Mouse (Mus musculus) stomach, postnatal 0 days (tissue): Measurements from ENCODE around the gene Hoxb7. TPM values are rescaled to one million over a fixed set of nuclear protein-coding genes. Genes with fewer than 3 reads are reported as not detected.

Source experiments
- ATAC-seq: fragments of 200-750 bp; cut with Nextera tagmentation; 2 replicates; pipeline ENCODE4 v1.8.0; 2017; ENCODE audit not compliant: low FRiP score, low TSS enrichment
- DNase-seq: peaks from one replicate; pipeline ENCODE4 v3.0.0-alpha.2; 2016; ENCODE audit warnings: low spot score
- H3K27ac ChIP-seq: fragments of 300-500 bp; sonication (generic); replicated peaks from 2 replicates; pipeline ENCODE4 v1.5.1; 2014; ENCODE audit warnings: mild to moderate bottlenecking, control low read depth
- H3K27me3 ChIP-seq: fragments of 300-500 bp; sonication (generic); 2 replicates; pipeline ENCODE4 v1.6.1; 2014; ENCODE audit warnings: low read length; ENCODE audit not compliant: control insufficient read depth, insufficient read depth
- H3K36me3 ChIP-seq: fragments of 300-500 bp; sonication (generic); 2 replicates; pipeline ENCODE4 v1.6.1; 2014; ENCODE audit warnings: low read length, mixed read lengths; ENCODE audit not compliant: control insufficient read depth, insufficient read depth
- H3K4me1 ChIP-seq: fragments of 300-500 bp; sonication (generic); replicated peaks from 2 replicates; pipeline ENCODE4 v1.6.1; 2014; ENCODE audit warnings: antibody characterized with exemption; ENCODE audit not compliant: control insufficient read depth, insufficient read depth
- H3K4me2 ChIP-seq: fragments of 300-500 bp; sonication (generic); replicated peaks from 2 replicates; pipeline ENCODE4 v1.6.1; 2014; ENCODE audit warnings: low read depth, mild to moderate bottlenecking, control low read depth, moderate library complexity
- H3K4me3 ChIP-seq: fragments of 300-500 bp; sonication (generic); 2 replicates; pipeline ENCODE4 v1.5.1; 2014; ENCODE audit warnings: low read depth, low read length, control low read depth
- H3K9ac ChIP-seq: fragments of 300-500 bp; sonication (generic); 2 replicates; pipeline ENCODE4 v1.6.1; 2014; ENCODE audit warnings: mild to moderate bottlenecking, low read length, control low read depth, mixed read lengths
- H3K9me3 ChIP-seq: fragments of 300-500 bp; sonication (generic); 2 replicates; pipeline ENCODE4 v1.6.1; 2016; ENCODE audit warnings: low read length; ENCODE audit not compliant: control insufficient read depth
- CTCF ChIP-seq: IDR thresholded peaks from 2 replicates; pipeline ENCODE4 v1.5.1; 2016; ENCODE audit warnings: antibody characterized with exemption, low read depth, mild to moderate bottlenecking, moderate library complexity
- EP300 ChIP-seq: optimal IDR thresholded peaks from 2 replicates; pipeline ENCODE3; 2016; ENCODE audit warnings: antibody characterized with exemption
- WGBS: fragments of 180-500 bp; shearing (Covaris S2); extraction: QIAGEN DNeasy Blood & Tissue Kit; methylation state at CpG from one replicate; pipeline ENCODE4 v1.1.7; 2014; 5-methylcytosine and 5-hydroxymethylcytosine counted together
- polyA plus RNA-seq: library from polyadenylated mRNA; unstranded; fragments of >200 nt; fragmentation: Nextera tagmentation; extraction: Ambion mirVana; gene quantifications from 2 replicates; pipeline ENCODE4 v1.2.1, GENCODE M21; 2015

The Hoxb7 gene
- polyA plus RNA-seq, 1 experiment from 2014 or later: 6.0 TPM

- H3K9me3 ChIP-seq: no peaks in the 10 kb centered on the region
- no peaks in the 10 kb centered on the region for H3K36me3 ChIP-seq
- DNase-seq: no peak
- peak; percentile 27; the same call in 1 of the 2 replicates for ATAC-seq
- peak overlapping the region; percentile 84 for H3K27ac ChIP-seq
- H3K4me1 ChIP-seq: no peaks in the 10 kb centered on the region
- no peak for TF ChIP-seq CTCF
- TF ChIP-seq EP300: no peak
- peak overlapping the region; percentile 68 for H3K9ac ChIP-seq
- peak overlapping the region; percentile 50 for H3K4me2 ChIP-seq
- H3K4me3 ChIP-seq: peak overlapping the region; percentile 54
- 1% methylated on average over 66 of the region's 66 CpGs for WGBS
- peaks cover 3% of the 10 kb centered on the region; the same call in 1 of the 2 replicates for H3K27me3 ChIP-seq
These were observed 12.7 kb downstream of the Hoxb7 start for GRCm38 (mm10) chr11:96298895-96299667.

DNA sequence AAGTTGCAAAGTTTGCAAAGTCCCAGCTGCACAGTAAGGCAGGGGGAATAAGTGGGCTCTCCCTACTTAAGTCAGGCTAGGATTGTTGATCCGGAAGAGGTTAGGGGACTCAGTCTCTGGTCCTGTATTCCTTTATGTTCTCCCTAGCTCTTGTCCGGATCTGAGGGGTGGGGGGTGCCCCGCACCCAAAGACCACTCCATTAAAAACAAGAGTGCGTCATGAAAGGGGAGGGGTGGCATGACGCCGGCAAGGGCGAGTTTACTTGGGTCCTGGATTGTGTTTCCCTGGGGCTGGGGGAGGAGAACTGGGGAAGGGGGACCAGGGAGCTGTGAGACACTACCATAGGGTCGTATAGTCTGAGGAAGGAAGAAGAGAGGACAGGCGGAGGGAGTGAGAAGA, 13.4 kb downstream of the Hoxb7 start:
- Histone ChIP-seq H3K9ac (peak overlapping the region; percentile 68), H3K4me2 (peak overlapping the region; percentile 50), H3K27ac (no peak overlapping the region), H3K4me1 (no peaks in the 10 kb centered on the region), H3K9me3 (no peaks in the 10 kb centered on the region), H3K36me3 (no peaks in the 10 kb centered on the region), H3K4me3 (peak overlapping the region; percentile 54), H3K27me3 (peaks cover 3% of the 10 kb centered on the region; the same call in 1 of the 2 replicates)
- TF ChIP-seq CTCF: no peak
- TF ChIP-seq EP300: no peak
- 6% methylated on average over 9 of the region's 9 CpGs for WGBS
- ATAC-seq (no peak), DNase-seq (no peak)

DNA sequence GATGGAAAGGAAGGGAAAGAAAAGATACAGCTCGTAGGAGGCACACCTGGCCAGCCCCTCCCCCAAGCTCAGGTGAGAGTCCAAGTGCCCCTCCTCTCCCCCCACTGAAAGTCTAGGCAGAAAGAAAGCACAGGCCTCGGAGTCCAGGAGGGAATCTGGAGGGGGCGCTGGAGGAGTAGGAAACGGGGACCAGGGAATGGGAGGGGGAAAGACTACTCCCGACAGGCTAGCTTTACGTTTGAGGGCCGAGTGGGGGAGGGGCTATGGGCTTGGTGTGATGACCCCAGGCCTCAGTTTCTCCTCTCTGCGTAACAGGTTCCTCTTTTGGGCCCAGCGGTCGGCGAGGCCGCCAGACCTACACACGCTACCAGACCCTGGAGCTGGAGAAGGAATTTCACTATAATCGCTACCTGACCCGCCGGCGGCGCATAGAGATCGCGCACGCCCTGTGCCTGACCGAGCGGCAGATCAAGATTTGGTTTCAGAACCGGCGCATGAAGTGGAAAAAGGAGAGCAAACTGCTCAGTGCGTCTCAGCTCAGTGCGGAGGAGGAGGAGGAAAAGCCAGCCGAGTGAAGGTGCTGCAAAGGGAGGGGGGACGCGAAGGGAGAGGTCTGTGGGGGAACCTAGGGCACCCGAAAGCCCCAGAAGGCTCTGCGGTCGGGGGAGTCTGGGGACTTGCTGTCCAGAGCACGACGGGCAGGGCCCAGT, 14.1 kb downstream of the Hoxb7 start:
- 9% methylated on average over 35 of the region's 35 CpGs for WGBS
- Histone ChIP-seq H3K4me1 (no peaks in the 10 kb centered on the region), H3K4me3 (peak overlapping the region; percentile 54), H3K4me2 (peak overlapping the region; percentile 50), H3K27ac (peak overlapping the region; percentile 26), H3K9me3 (no peaks in the 10 kb centered on the region), H3K36me3 (no peaks in the 10 kb centered on the region), H3K9ac (peak overlapping the region; percentile 68; the same call in 1 of the 2 replicates), H3K27me3 (peaks cover 3% of the 10 kb centered on the region; the same call in 1 of the 2 replicates)
- ATAC-seq: no peak
- DNase-seq: no peak
- no peak for TF ChIP-seq EP300
- TF ChIP-seq CTCF: peak; percentile 13; the same call in 1 of the 2 replicates

GRCm38 (mm10) chr11:96301064-96301431, 14.6 kb downstream of the Hoxb7 start:
- whole genome bisulfite sequencing: 24% methylated on average over 9 of the region's 10 CpGs
- no peaks in the 10 kb centered on the region for H3K36me3 ChIP-seq
- H3K4me3 ChIP-seq: peak overlapping the region; percentile 54
- no peak for TF ChIP-seq EP300
- no peak for TF ChIP-seq CTCF
- H3K27ac ChIP-seq: peak overlapping the region; percentile 26
- peak overlapping the region; percentile 68; the same call in 1 of the 2 replicates for H3K9ac ChIP-seq
- DNase-seq (no peak), ATAC-seq (no peak)
- peak overlapping the region; percentile 50 for H3K4me2 ChIP-seq
- no peaks in the 10 kb centered on the region for H3K4me1 ChIP-seq
- no peaks in the 10 kb centered on the region for H3K9me3 ChIP-seq
- H3K27me3 ChIP-seq: peaks cover 3% of the 10 kb centered on the region; the same call in 1 of the 2 replicates

GRCm38 (mm10) chr11:96301837-96302236, 15.4 kb downstream of the Hoxb7 start:
- 12% methylated on average over 14 of the region's 15 CpGs for WGBS
- ATAC-seq: no peak
- H3K36me3 ChIP-seq: no peaks in the 10 kb centered on the region
- H3K9me3 ChIP-seq: no peaks in the 10 kb centered on the region
- H3K4me1 ChIP-seq: no peaks in the 10 kb centered on the region
- H3K27ac ChIP-seq: peak overlapping the region; percentile 46
- peak overlapping the region; percentile 41 for H3K9ac ChIP-seq
- peak overlapping the region; percentile 72 for H3K4me2 ChIP-seq
- no peak for DNase-seq
- TF ChIP-seq CTCF (no peak), EP300 (no peak)
- H3K27me3 ChIP-seq: peaks cover 3% of the 10 kb centered on the region; the same call in 1 of the 2 replicates
- H3K4me3 ChIP-seq: peak overlapping the region; percentile 17
